Mouse (Mus musculus): Measurements from ENCODE around the gene Tnrc6c.

- TF ChIP-seq ELF1 (IDR thresholded peaks at IDR 0.05; ENCODE audit: low read depth, low read length) (no peak), CTCF (conservative IDR thresholded peaks at IDR 0.05 in 1 of 2, IDR thresholded peaks at IDR 0.05 in 1 of 2; ENCODE audit: low read depth in 2 of 2, low read length in 2 of 2) (no peak), ZKSCAN1 (IDR thresholded peaks at IDR 0.05; ENCODE audit: borderline replicate concordance, low read depth, low read length) (no peak), POLR2AphosphoS2 (IDR thresholded peaks at IDR 0.05; ENCODE audit: low read depth, low read length) (no peak), POLR2A (IDR thresholded peaks at IDR 0.05; ENCODE audit: low read depth, low read length) (no peak), ETS1 (conservative IDR thresholded peaks at IDR 0.05; ENCODE audit: low read depth, low read length) (no peak), SMC3 (IDR thresholded peaks at IDR 0.05; ENCODE audit: low read depth, low read length) (no peak), GABPA (IDR thresholded peaks at IDR 0.05; ENCODE audit: insufficient replicate concordance, low read depth, low read length) (no peak), CHD2 (IDR thresholded peaks at IDR 0.05; ENCODE audit: low read length) (no peak), E2F4 (IDR thresholded peaks at IDR 0.05; ENCODE audit: insufficient replicate concordance, low read depth, low read length) (no peak)
These were observed 27.5 kb upstream of the Tnrc6c start for GRCm38 (mm10) chr11:117626557-117626956.
